Mouse (Mus musculus) heart, embryonic 15.5 days (tissue): ENCODE measurements around the gene Vsx2. TPM values are rescaled to one million over a fixed set of nuclear protein-coding genes. Genes with fewer than 3 reads are reported as not detected.
A peak's percentile ranks its signal among the peaks of the same experiment; 100 is the strongest.
"Not testable (repeated sequence)": the region's sequence is repeated elsewhere in the genome, so short reads cannot be mapped to it uniquely, and the experiment has no call there.

ENCODE experiments used
- ATAC-seq: fragments of 200-750 bp; cut with Nextera tagmentation; replicated peaks from 2 replicates; pipeline ENCODE4 v1.8.0; 2017; ENCODE audit warnings: low read depth, moderate TSS enrichment; ENCODE audit not compliant: insufficient number of reproducible peaks, insufficient read depth, low FRiP score
- H3K27ac ChIP-seq: fragments of 300-500 bp; sonication (generic); 2 replicates; pipeline ENCODE4 v1.5.1; 2015; ENCODE audit warnings: mild to moderate bottlenecking, inconsistent platforms
- H3K27me3 ChIP-seq: fragments of 300-500 bp; sonication (generic); 2 replicates; pipeline ENCODE4 v1.6.1; 2015; ENCODE audit warnings: inconsistent platforms
- H3K36me3 ChIP-seq: fragments of 300-500 bp; sonication (generic); 2 replicates; pipeline ENCODE4 v1.6.1; 2015; ENCODE audit warnings: mild to moderate bottlenecking, inconsistent platforms
- H3K4me1 ChIP-seq: fragments of 300-500 bp; sonication (generic); replicated peaks from 2 replicates; pipeline ENCODE4 v1.6.1; 2015; ENCODE audit warnings: inconsistent platforms
- H3K4me2 ChIP-seq: fragments of 300-500 bp; sonication (generic); 2 replicates; pipeline ENCODE4 v1.6.1; 2015; ENCODE audit warnings: inconsistent platforms, mild to moderate bottlenecking, moderate library complexity
- H3K4me3 ChIP-seq: fragments of 300-500 bp; sonication (generic); 2 replicates; pipeline ENCODE4 v1.5.1; 2015; ENCODE audit warnings: mild to moderate bottlenecking, inconsistent platforms
- H3K9ac ChIP-seq: fragments of 300-500 bp; sonication (generic); 2 replicates; pipeline ENCODE4 v1.6.1; 2015; ENCODE audit warnings: mild to moderate bottlenecking, inconsistent platforms
- H3K9me3 ChIP-seq: fragments of 300-500 bp; sonication (generic); replicated peaks from 2 replicates; pipeline ENCODE4 v1.6.1; 2016; ENCODE audit warnings: inconsistent platforms
- WGBS: fragments of 180-500 bp; shearing (Covaris S2); methylation state at CpG from one replicate; pipeline ENCODE4 v1.1.7; 2015; ENCODE audit warnings: mixed read lengths; 5-methylcytosine and 5-hydroxymethylcytosine counted together
- polyA plus RNA-seq: library from polyadenylated mRNA; unstranded; fragments of >200 nt; fragmentation: Nextera tagmentation; extraction: Ambion mirVana; gene quantifications from 2 replicates; pipeline ENCODE4 v1.2.1, GENCODE M21; 2015

Vsx2 gene
- not detected in 2 replicates for polyA plus RNA-seq

DNA sequence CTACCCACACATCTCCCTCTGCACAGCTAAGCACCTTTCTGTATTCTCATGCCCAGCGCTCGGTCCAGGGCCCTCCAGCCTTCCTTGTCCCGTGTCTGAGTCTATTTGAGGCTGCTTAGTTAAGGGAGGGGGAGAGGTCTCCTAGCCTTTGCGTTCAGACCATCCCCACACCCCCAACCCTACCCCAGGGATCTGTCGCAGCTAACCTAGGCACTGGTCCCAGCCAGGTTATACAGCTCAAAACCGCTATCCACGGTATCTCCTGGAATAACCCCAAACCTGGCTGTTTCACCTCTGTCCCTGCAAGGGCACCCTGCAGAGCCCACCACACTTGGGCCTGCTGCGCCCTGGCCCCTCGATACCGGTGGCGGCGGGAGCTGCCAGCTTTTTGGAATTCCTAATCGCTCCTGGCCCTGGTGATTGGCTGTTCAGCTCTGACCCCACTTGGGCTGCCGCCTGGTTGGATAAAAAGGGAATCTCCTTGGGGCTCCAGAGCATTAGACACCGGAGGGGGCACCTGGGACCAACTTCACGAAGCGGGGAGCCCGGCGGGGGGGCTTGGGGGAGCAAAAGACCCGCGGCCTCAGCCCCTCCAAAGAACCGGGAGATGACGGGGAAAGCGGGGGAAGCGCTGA, at the start of gene Vsx2:
Vsx2 (plus strand) TSS at position 427 of the 635 bp plus-strand sequence.
- no peak within 1 kb of the TSS for H3K27ac ChIP-seq
- H3K9me3 ChIP-seq, result no peaks in the 10 kb centered on the region
- H3K4me2 ChIP-seq, result peak within 1 kb of the TSS; percentile 46
- no peak within 1 kb of the TSS for H3K9ac ChIP-seq
- peaks cover 28% of the 10 kb centered on the region for H3K4me1 ChIP-seq
- H3K4me3 ChIP-seq, result peak within 1 kb of the TSS; percentile 33
- WGBS, result 3% methylated on average over 25 of the region's 25 CpGs
- H3K36me3 ChIP-seq, result no peaks in the 10 kb centered on the region
- ATAC-seq, result no peak; the same call in 1 of the 2 replicates
- H3K27me3 ChIP-seq, result peaks cover 74% of the 10 kb centered on the region

DNA sequence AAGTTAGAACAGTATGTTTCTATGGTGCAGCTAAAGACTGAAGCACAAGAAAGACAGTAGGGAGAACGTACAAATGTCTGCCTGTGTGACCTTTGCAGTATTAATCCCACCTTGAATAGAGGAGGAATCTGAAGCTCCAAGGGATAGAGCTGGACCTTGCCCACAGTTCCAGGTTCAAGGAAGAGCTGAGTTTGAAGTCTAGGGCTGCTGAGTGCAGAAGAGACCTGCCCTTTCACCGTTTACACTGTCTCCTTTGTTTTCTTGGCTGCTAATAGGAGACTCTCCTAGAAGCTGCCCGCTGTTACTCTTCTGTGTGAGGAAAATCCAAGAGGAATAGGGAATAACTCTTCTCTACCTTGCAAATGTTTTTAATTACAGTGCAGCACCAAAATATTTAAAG, 45.8 kb upstream of the Vsx2 start:
- H3K27ac ChIP-seq, result no peak overlapping the region
- no peaks in the 10 kb centered on the region for H3K9me3 ChIP-seq
- H3K9ac ChIP-seq, result no peak overlapping the region
- no peak for ATAC-seq
- no peaks in the 10 kb centered on the region for H3K4me1 ChIP-seq
- 63% methylated on average over 3 of the region's 3 CpGs for WGBS
- no peak overlapping the region for H3K4me2 ChIP-seq
- H3K27me3 ChIP-seq, result no peaks in the 10 kb centered on the region
- H3K4me3 ChIP-seq, result no peak overlapping the region
- H3K36me3 ChIP-seq, result no peaks in the 10 kb centered on the region

DNA sequence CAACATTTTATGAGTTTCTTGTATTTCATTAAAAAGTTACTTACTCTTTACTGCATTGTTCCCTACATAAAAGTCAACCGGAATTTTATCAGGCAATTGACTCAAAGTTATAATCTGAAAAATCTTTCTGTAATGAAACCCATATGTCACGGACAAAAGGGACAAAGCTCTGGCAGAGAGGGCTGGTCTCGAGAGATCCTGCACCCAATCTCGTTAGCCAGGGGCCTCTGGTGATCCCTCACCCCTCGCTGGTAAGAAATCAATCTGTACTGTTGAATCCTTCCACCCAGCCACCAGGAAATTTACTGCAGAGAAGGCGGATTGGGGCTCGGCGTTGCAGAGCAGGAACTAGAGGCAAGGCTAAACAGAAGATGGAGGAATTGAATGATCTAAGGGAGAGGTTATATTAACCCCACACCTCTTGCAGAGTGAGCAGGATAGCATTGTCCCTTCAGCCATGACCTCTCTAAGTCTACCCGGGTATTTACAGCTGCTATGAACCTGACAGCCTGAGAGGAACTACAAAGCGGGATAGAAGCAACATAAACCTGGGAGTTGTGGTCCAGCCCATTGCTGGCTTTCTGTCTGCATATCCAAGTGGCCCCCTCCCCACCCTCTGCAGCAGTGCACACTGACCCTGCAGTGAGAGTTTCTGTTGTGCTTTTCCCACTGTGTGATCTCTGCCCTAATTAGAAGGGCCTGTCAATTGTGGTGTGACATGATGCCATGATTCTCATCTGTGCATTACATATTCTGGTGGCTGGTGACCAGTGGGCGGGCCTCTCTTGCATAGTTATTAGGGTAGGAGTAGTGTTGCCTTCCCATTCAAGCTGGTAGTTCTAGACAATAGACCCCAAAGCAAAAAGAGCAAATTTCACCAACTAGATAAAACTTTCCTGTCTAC, 45.2 kb upstream of the Vsx2 start:
- Histone ChIP-seq H3K36me3 (no peaks in the 10 kb centered on the region), H3K9ac (no peak overlapping the region), H3K27ac (no peak overlapping the region), H3K4me2 (no peak overlapping the region), H3K4me3 (no peak overlapping the region), H3K4me1 (no peaks in the 10 kb centered on the region), H3K9me3 (no peaks in the 10 kb centered on the region), H3K27me3 (no peaks in the 10 kb centered on the region)
- 67% methylated on average over 11 of the region's 11 CpGs for WGBS
- no peak for ATAC-seq

DNA sequence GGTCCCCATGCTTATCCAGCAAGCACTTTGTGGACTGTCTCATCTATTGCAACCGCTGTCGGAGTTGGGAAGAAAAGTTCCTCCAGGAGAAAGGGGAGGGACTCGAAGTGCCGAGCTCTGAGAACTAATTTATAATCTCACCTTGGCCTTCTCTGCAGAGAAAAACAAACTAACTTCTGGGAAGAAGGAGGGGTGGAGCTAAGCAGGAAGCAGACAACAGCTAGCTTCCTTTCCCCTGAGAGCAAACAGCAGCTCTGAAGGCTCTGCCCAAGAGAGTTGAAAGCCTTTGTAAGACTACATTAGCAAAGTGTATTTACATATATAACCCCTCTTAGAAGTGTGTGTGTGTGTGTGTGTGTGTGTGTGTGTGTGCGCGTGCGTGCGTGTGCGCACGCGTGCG, 44.1 kb upstream of the Vsx2 start:
- no peak overlapping the region for H3K4me3 ChIP-seq
- H3K36me3 ChIP-seq, result no peaks in the 10 kb centered on the region
- no peak overlapping the region for H3K27ac ChIP-seq
- H3K9me3 ChIP-seq, result no peaks in the 10 kb centered on the region
- 86% methylated on average over 12 of the region's 12 CpGs for WGBS
- no peak for ATAC-seq
- no peak overlapping the region for H3K4me2 ChIP-seq
- H3K4me1 ChIP-seq, result no peaks in the 10 kb centered on the region
- H3K27me3 ChIP-seq, result no peaks in the 10 kb centered on the region
- no peak overlapping the region for H3K9ac ChIP-seq

DNA sequence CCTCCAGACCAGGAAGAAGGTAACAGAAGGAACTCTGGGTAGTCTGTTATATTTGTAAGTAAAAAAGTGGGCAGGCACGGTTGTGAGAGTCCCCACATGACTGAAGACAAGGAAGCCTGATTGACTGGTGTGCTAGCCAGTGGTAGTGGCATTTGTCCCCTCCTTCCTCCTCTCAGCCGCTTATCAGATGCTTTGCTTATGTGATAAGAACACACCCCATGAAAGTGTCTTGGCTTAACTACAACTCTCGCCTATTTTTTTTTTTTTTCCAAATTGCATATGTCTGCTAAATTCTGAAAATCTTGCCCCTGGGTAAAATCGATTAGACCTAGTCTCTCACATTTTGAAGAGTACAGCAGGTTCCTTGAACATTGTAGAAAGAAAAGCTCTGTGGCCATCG, 39.1 kb upstream of the Vsx2 start:
- ATAC-seq, result no peak
- no peak overlapping the region for H3K9ac ChIP-seq
- H3K4me2 ChIP-seq, result no peak overlapping the region
- H3K4me3 ChIP-seq, result no peak overlapping the region
- H3K27ac ChIP-seq, result no peak overlapping the region
- H3K27me3 ChIP-seq, result no peaks in the 10 kb centered on the region
- 82% methylated on average over 5 of the region's 5 CpGs for WGBS
- no peaks in the 10 kb centered on the region for H3K9me3 ChIP-seq
- peaks cover 9% of the 10 kb centered on the region; the same call in 1 of the 2 replicates for H3K36me3 ChIP-seq
- no peaks in the 10 kb centered on the region for H3K4me1 ChIP-seq

DNA sequence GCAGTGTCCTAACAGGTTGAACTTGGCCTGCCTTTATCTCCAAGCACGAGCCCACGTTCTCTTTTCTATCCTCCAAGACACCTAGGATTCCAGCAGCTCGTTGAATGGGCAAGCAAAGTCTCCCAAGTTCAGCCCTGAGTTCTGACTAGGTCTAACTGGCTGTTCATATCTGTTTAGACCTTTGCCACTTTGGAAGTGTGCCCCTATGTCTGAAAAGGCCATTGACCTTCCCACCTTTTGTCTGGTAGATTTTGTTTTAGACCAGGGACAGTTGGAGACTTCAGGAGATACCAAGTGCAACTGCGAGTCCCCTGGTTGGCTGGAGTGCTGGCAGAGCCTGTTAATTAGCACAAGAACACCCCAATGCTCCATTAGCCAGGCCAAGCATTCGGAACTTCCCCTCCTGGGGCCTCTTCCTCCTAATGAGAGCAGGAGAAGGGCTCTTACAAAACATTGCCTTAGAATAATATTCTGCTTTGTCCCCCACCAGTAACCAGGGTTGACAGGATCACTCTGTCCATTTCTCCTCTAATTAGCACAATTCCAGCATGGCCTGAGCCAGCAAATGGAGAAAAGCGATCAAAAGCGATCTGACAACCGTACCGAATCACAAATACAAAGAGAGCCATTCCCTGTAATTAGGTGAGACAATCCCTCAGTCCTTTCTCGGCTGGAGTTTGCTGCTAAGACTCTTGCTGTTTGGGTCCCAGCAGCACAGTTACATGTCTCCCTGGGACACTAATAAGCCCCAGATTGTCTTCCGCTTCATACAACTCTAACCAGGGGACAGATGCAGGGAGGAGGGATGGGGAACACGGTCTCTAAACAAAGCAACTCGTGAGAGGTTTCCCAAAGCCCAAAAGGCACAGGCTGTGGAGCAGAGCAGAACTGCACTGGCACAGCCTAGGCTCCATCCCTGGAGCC, 37.4 kb upstream of the Vsx2 start:
- no peak overlapping the region for H3K4me2 ChIP-seq
- no peaks in the 10 kb centered on the region for H3K9me3 ChIP-seq
- no peaks in the 10 kb centered on the region for H3K27me3 ChIP-seq
- H3K4me1 ChIP-seq, result no peaks in the 10 kb centered on the region
- H3K4me3 ChIP-seq, result no peak overlapping the region
- H3K9ac ChIP-seq, result no peak overlapping the region
- no peak for ATAC-seq
- H3K27ac ChIP-seq, result no peak overlapping the region
- peaks cover 9% of the 10 kb centered on the region; the same call in 1 of the 2 replicates for H3K36me3 ChIP-seq
- 80% methylated on average over 13 of the region's 13 CpGs for WGBS

DNA sequence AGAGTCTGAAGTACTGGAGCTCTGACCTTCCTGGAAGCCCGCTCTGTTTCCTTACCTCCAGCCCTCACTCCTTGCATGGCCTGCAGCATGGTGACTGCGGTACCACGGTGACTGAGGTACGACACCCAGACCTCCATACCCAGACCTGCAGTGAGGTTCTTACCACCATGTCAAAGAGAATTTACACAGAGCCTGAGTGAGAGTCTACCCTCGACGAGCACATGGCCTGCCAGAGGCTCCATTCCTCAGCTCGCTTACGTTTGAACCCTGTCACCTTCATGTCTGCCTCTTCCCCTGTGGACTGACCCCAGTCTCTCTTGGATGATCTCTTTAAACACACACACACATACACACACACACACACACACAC, 36.7 kb upstream of the Vsx2 start:
- Histone ChIP-seq H3K27me3 (no peaks in the 10 kb centered on the region), H3K36me3 (peaks cover 9% of the 10 kb centered on the region; the same call in 1 of the 2 replicates), H3K9me3 (no peaks in the 10 kb centered on the region), H3K4me1 (no peaks in the 10 kb centered on the region), H3K4me3 (no peak overlapping the region), H3K9ac (no peak overlapping the region), H3K4me2 (no peak overlapping the region), H3K27ac (no peak overlapping the region)
- no peak for ATAC-seq
- WGBS, result 87% methylated on average over 8 of the region's 8 CpGs

DNA sequence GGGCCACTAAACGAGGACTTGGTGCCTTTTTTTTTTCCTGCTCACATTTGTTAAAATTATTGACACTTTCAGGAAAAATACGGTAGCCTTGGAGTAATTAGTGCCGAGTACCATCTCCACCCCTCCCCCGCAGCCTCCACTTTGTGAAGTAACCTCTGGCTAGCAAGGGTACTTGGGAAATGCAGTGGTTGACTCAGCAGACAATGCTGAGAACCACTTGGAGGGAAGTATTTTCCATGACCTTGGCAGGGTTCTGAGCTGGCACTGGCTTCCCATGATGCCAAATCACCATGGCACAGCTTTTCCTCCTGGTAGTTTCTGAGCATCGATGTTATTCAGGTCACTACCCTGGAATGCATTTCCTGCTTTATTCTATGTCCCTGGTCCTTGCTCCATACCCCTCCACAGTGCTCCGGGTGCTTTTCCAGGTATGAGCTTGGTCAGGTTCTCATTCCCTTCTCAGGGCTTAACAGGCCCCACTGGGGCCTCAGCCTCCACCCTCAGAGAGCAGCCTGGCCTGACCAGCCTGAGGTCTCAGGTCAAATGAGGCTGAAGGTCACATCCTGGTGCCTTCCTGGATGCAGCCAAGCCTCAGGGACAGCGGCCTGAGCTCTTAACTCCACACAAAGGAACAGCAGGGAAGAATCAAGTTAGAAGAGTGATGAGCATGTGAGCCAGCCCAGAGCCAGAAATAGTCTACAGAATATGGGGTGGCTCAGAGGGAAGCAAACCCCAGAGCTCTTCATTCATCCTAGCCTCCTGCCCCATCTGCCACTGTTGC, 35.7 kb upstream of the Vsx2 start:
- no peaks in the 10 kb centered on the region for H3K27me3 ChIP-seq
- no peak for ATAC-seq
- no peak overlapping the region for H3K27ac ChIP-seq
- H3K36me3 ChIP-seq, result peaks cover 9% of the 10 kb centered on the region; the same call in 1 of the 2 replicates
- WGBS, result 76% methylated on average over 7 of the region's 7 CpGs
- no peak overlapping the region for H3K4me2 ChIP-seq
- no peak overlapping the region for H3K4me3 ChIP-seq
- H3K4me1 ChIP-seq, result no peaks in the 10 kb centered on the region
- H3K9me3 ChIP-seq, result no peaks in the 10 kb centered on the region
- H3K9ac ChIP-seq, result no peak overlapping the region

DNA sequence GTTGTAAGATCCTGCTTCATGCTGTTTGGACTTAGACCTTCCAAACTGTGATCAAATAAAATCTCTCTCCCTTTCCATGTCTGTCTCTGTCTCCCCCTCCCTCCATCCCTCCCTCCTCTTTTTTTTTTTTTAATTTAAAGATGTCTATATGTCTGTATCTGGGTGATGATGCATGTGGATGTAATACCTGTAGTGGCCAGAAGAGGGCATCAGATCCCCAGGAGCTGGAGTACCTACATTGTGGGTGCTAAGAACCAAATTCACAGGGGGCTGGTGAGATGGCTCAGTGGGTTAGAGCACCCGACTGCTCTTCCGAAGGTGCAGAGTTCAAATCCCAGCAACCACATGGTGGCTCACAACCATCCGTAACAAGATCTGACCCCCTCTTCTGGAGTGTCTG, 30.0 kb upstream of the Vsx2 start:
- not testable (repeated sequence) for H3K9ac ChIP-seq, H3K27me3 ChIP-seq, H3K36me3 ChIP-seq, H3K27ac ChIP-seq, H3K4me3 ChIP-seq, H3K4me2 ChIP-seq, H3K9me3 ChIP-seq, H3K4me1 ChIP-seq, ATAC-seq
- 87% methylated on average over 3 of the region's 3 CpGs for WGBS

DNA sequence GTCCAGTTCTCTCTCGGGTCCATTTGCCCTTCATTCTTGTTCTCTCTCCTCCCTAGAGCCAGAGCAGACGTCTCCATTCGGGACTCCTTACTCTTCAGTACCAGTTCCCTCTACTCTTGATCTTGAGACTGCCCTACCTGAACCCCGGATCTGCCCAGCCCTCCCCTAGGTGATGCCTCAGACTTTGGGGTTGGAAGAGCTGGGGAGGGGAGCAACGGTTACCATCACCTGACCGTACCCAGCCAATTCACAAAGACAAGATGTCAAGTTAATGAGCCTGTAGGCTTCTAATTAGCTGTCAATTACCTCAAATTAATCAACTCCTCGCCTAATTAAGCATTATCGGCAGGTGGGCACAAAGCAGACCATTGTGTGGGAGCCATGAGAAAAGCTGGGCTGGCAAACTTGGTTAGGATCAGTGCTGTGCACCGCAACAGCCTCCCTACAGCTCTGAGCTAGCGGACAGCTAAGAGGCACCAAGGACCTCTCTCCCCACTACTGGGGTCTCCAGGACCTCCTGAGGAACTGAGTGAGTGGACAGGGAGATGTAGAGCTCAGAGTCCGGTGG, 28.1 kb upstream of the Vsx2 start:
- H3K9ac ChIP-seq, result no peak overlapping the region
- H3K4me3 ChIP-seq, result no peak overlapping the region
- ATAC-seq, result no peak
- H3K9me3 ChIP-seq, result no peaks in the 10 kb centered on the region
- H3K36me3 ChIP-seq, result no peaks in the 10 kb centered on the region
- H3K4me1 ChIP-seq, result no peaks in the 10 kb centered on the region
- peaks cover 2% of the 10 kb centered on the region; the same call in 1 of the 2 replicates for H3K27me3 ChIP-seq
- no peak overlapping the region for H3K4me2 ChIP-seq
- H3K27ac ChIP-seq, result no peak overlapping the region
- WGBS, result 80% methylated on average over 11 of the region's 11 CpGs
